Comparison of ENCODE assay signal across 8 mouse cellular contexts in genomic region chr6:127981176-127981575, GRCm38 (mm10).
DNase-seq lines count a peak whose midpoint lies in the region; ATAC-seq and TF ChIP-seq lines count a peak whose summit lies in the region.

No protein-coding gene starts in this region.

- peaks cover 9% of the 10 kb centered on the region; the same call in 1 of the 2 replicates for H3K4me1 ChIP-seq in lung, embryonic 14.5 days (ENCODE audit: insufficient read depth)

- H3K9ac ChIP-seq in lung, embryonic 14.5 days = no peak overlapping the region; the same call in 1 of the 2 replicates

- no peaks in the 10 kb centered on the region for H3K27me3 ChIP-seq in lung, embryonic 14.5 days (ENCODE audit: insufficient read depth, low read length)

- H3K9me3 ChIP-seq in lung, embryonic 14.5 days (ENCODE audit: low read depth, low read length) = no peaks in the 10 kb centered on the region

- H3K4me3 ChIP-seq in lung, embryonic 14.5 days (ENCODE audit: low read depth, low read length) = no peak overlapping the region

- TF ChIP-seq CTCF in lung, embryonic 14.5 days (IDR thresholded peaks at IDR 0.05; ENCODE audit: low read depth) = no peak

- no peaks in the 10 kb centered on the region for H3K36me3 ChIP-seq in lung, embryonic 14.5 days (ENCODE audit: insufficient read depth)

- 0 out of 2 replicates have a peak, but pooled peaks have one; percentile 13 for ATAC-seq in lung, embryonic 14.5 days (ENCODE audit: insufficient read depth)

- DNase-seq in cerebellum, adult 11-12 months = peak; percentile 90
- DNase-seq in cerebellum, postnatal 4 days (ENCODE audit: low spot score in 2 of 2) = no peak
- peak; percentile 45 for DNase-seq in lung, embryonic 14.5 days
- no peak for DNase-seq in lung, postnatal 14 days
- peak; percentile 93 for DNase-seq in cerebellum, adult 9-10 months
- DNase-seq in kidney, postnatal 10 days = peak; percentile 48
- DNase-seq in embryo, embryonic 9.5 days (ENCODE audit: extremely low spot score) = no peak
- no peak for DNase-seq in layer of hippocampus, adult 8-10 months (ENCODE audit: low spot score in 2 of 2)

- H3K27ac ChIP-seq in lung, embryonic 14.5 days (ENCODE audit: low read depth) = peak overlapping the region; percentile 54; the same call in 1 of the 2 replicates

- no peak overlapping the region for H3K4me2 ChIP-seq in lung, embryonic 14.5 days

- WGBS in lung, embryonic 14.5 days = 40% methylated on average over 8 of the region's 8 CpGs

Comparison
In these comparisons a context has a peak if more than half of its experiments do, and no peak if none do; other contexts are left out.
1. DNase-seq: peak in cerebellum, adult 11-12 months (single experiment), lung, embryonic 14.5 days (single experiment), cerebellum, adult 9-10 months (single experiment) and kidney, postnatal 10 days (single experiment); none in cerebellum, postnatal 4 days (0 of 2), lung, postnatal 14 days (single experiment), embryo, embryonic 9.5 days (single experiment) and layer of hippocampus, adult 8-10 months (0 of 2).